Mouse (Mus musculus): ENCODE results near the gene Cd59a. TPM values are rescaled to one million over a fixed set of nuclear protein-coding genes. Genes with fewer than 3 reads are reported as not detected.

Cd59a gene
- polyA plus RNA-seq, 1 experiment from 2014 or later, result 31.7 TPM

GRCm38 (mm10) chr2:104142140-104142539, 46.5 kb downstream of the Cd59a start:
- ATAC-seq (ENCODE audit: low FRiP score), result no peak
- Histone ChIP-seq H3K9me3 (ENCODE audit: control insufficient read depth, low read length) (no peaks in the 10 kb centered on the region), H3K27me3 (ENCODE audit: control insufficient read depth, insufficient read depth, low read length) (no peaks in the 10 kb centered on the region; the same call in 1 of the 2 replicates), H3K9ac (ENCODE audit: low read depth, low read length) (no peak overlapping the region), H3K4me3 (ENCODE audit: low read depth, low read length) (no peak overlapping the region), H3K4me2 (replicated peaks; ENCODE audit: low read depth, low read length) (no peak overlapping the region), H3K27ac (ENCODE audit: low read depth, low read length) (no peak overlapping the region), H3K4me1 (replicated peaks; ENCODE audit: control insufficient read depth, insufficient read depth, low read length) (no peaks in the 10 kb centered on the region), H3K36me3 (ENCODE audit: control insufficient read depth, insufficient read depth, low read length) (no peaks in the 10 kb centered on the region)
- DNase-seq (ENCODE audit: low spot score), result no peak
- WGBS, result 92% methylated on average over 8 of the region's 8 CpGs

- Histone ChIP-seq H3K36me3 (ENCODE audit: control insufficient read depth, insufficient read depth, low read length) (no peaks in the 10 kb centered on the region), H3K27ac (ENCODE audit: low read depth, low read length) (no peak overlapping the region), H3K9ac (ENCODE audit: low read depth, low read length) (no peak overlapping the region), H3K4me1 (replicated peaks; ENCODE audit: control insufficient read depth, insufficient read depth, low read length) (no peaks in the 10 kb centered on the region), H3K9me3 (ENCODE audit: control insufficient read depth, low read length) (no peaks in the 10 kb centered on the region), H3K4me3 (ENCODE audit: low read depth, low read length) (no peak overlapping the region), H3K4me2 (replicated peaks; ENCODE audit: low read depth, low read length) (no peak overlapping the region), H3K27me3 (ENCODE audit: control insufficient read depth, insufficient read depth, low read length) (no peaks in the 10 kb centered on the region)
- ATAC-seq (ENCODE audit: low FRiP score) (no peak), DNase-seq (ENCODE audit: low spot score) (no peak)
- 95% methylated on average over 12 of the region's 12 CpGs for WGBS
Observed at GRCm38 (mm10) chr2:104144004-104144403, 48.4 kb downstream of the Cd59a start.

DNA sequence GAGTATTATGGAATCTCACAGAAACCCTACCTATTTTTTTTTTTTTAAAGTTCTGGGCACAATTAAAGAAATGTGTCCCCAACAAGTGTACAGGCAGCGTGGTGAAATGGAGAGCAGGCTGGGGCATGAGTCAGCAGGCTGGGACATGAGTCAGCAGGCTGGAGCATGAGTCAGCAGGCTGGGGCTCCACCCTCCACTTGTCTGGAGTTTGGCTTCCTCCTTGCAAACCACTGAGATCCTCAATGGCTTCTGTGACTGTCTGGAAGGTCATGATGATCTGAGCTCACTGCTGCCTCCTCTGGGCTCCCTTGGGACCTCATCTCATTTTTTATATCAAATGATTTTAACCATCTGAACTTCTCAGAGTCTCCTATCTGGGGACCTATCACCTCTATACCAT, 50.4 kb downstream of the Cd59a start:
- 71% methylated on average over 1 of the region's 1 CpGs for WGBS
- Histone ChIP-seq H3K36me3 (ENCODE audit: control insufficient read depth, insufficient read depth, low read length) (no peaks in the 10 kb centered on the region), H3K27me3 (ENCODE audit: control insufficient read depth, insufficient read depth, low read length) (no peaks in the 10 kb centered on the region), H3K9me3 (ENCODE audit: control insufficient read depth, low read length) (no peaks in the 10 kb centered on the region), H3K4me2 (replicated peaks; ENCODE audit: low read depth, low read length) (no peak overlapping the region), H3K9ac (ENCODE audit: low read depth, low read length) (no peak overlapping the region), H3K4me1 (replicated peaks; ENCODE audit: control insufficient read depth, insufficient read depth, low read length) (no peaks in the 10 kb centered on the region), H3K27ac (ENCODE audit: low read depth, low read length) (no peak overlapping the region), H3K4me3 (ENCODE audit: low read depth, low read length) (no peak overlapping the region)
- DNase-seq (ENCODE audit: low spot score) (no peak), ATAC-seq (ENCODE audit: low FRiP score) (no peak)

- WGBS, result 84% methylated on average over 4 of the region's 4 CpGs
- H3K4me2 ChIP-seq (replicated peaks; ENCODE audit: low read depth, low read length), result no peak overlapping the region
- no peak for DNase-seq (ENCODE audit: low spot score)
- no peak for ATAC-seq (ENCODE audit: low FRiP score)
- H3K4me3 ChIP-seq (ENCODE audit: low read depth, low read length), result no peak overlapping the region
- H3K4me1 ChIP-seq (replicated peaks; ENCODE audit: control insufficient read depth, insufficient read depth, low read length), result no peaks in the 10 kb centered on the region
- no peaks in the 10 kb centered on the region for H3K36me3 ChIP-seq (ENCODE audit: control insufficient read depth, insufficient read depth, low read length)
- no peaks in the 10 kb centered on the region for H3K9me3 ChIP-seq (ENCODE audit: control insufficient read depth, low read length)
- H3K27me3 ChIP-seq (ENCODE audit: control insufficient read depth, insufficient read depth, low read length), result no peaks in the 10 kb centered on the region
- H3K9ac ChIP-seq (ENCODE audit: low read depth, low read length), result no peak overlapping the region
- H3K27ac ChIP-seq (ENCODE audit: low read depth, low read length), result no peak overlapping the region
Observed at GRCm38 (mm10) chr2:104147910-104148561, 52.4 kb downstream of the Cd59a start.

- H3K4me1 ChIP-seq (replicated peaks; ENCODE audit: control insufficient read depth, insufficient read depth, low read length), result no peaks in the 10 kb centered on the region
- 86% methylated on average over 6 of the region's 6 CpGs for WGBS
- ATAC-seq (ENCODE audit: low FRiP score), result no peak
Observed at GRCm38 (mm10) chr2:104150608-104151397, 55.2 kb downstream of the Cd59a start.

DNA sequence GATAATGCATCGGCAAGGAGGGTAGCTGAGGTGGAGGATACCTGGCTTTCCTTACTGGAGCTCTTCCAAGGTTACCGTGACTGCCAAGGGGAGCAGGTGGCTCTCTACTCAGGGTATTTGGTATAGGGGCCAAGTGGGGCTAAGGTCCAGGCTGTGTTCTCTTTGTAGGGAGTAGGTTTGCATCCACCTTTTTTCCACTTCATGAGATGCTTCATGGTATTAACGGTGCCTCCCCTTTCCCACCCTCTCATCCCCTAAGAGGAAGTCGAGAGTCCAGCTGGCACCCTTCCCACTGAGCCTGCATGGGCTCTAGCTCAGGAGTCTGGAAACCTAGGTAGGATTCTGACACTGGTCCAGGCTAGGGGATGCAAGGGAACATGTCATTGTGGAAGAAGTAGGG, 57.7 kb downstream of the Cd59a start:
- Histone ChIP-seq H3K27ac (ENCODE audit: low read depth, low read length) (no peak overlapping the region), H3K36me3 (ENCODE audit: control insufficient read depth, insufficient read depth, low read length) (no peaks in the 10 kb centered on the region), H3K4me2 (replicated peaks; ENCODE audit: low read depth, low read length) (no peak overlapping the region), H3K9ac (ENCODE audit: low read depth, low read length) (no peak overlapping the region), H3K9me3 (ENCODE audit: control insufficient read depth, low read length) (no peaks in the 10 kb centered on the region), H3K4me3 (ENCODE audit: low read depth, low read length) (no peak overlapping the region), H3K4me1 (replicated peaks; ENCODE audit: control insufficient read depth, insufficient read depth, low read length) (no peaks in the 10 kb centered on the region), H3K27me3 (ENCODE audit: control insufficient read depth, insufficient read depth, low read length) (no peaks in the 10 kb centered on the region)
- DNase-seq (ENCODE audit: low spot score), result no peak
- WGBS, result 83% methylated on average over 4 of the region's 4 CpGs
- ATAC-seq (ENCODE audit: low FRiP score), result no peak

More at GRCm38 (mm10) chr2:104150608-104151397, 55.2 kb downstream of the Cd59a start:
- H3K4me2 ChIP-seq (replicated peaks; ENCODE audit: low read depth, low read length), result no peak overlapping the region
- no peak overlapping the region for H3K27ac ChIP-seq (ENCODE audit: low read depth, low read length)
- no peak overlapping the region for H3K9ac ChIP-seq (ENCODE audit: low read depth, low read length)
- no peak for DNase-seq (ENCODE audit: low spot score)
- H3K36me3 ChIP-seq (ENCODE audit: control insufficient read depth, insufficient read depth, low read length), result no peaks in the 10 kb centered on the region
- no peaks in the 10 kb centered on the region for H3K9me3 ChIP-seq (ENCODE audit: control insufficient read depth, low read length)
- no peak overlapping the region for H3K4me3 ChIP-seq (ENCODE audit: low read depth, low read length)
- H3K27me3 ChIP-seq (ENCODE audit: control insufficient read depth, insufficient read depth, low read length), result no peaks in the 10 kb centered on the region

DNA sequence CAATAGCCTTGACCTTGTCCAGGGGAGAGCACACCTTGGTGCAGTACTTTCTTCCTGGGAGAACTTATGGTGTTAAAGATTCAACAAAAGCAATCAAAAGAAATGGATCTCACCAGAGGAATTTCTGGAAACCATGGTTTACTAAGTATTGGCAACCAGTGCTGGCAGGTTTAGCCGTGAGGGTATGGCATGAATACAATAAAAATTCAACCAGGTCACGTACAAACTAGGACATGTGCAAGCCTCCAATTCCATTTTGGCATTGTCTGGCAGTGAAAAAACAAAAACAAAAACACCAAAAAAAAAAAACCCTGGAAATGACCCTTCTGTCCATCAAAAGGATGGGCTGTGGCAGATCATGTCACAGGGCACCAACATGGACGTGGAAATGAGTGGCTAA, 58.3 kb downstream of the Cd59a start:
- DNase-seq (ENCODE audit: low spot score) (no peak), ATAC-seq (ENCODE audit: low FRiP score) (no peak)
- no peaks in the 10 kb centered on the region for H3K9me3 ChIP-seq (ENCODE audit: control insufficient read depth, low read length)
- H3K27ac ChIP-seq (ENCODE audit: low read depth, low read length), result no peak overlapping the region
- no peak overlapping the region for H3K9ac ChIP-seq (ENCODE audit: low read depth, low read length)
- H3K4me3 ChIP-seq (ENCODE audit: low read depth, low read length), result no peak overlapping the region
- 83% methylated on average over 3 of the region's 3 CpGs for WGBS
- no peaks in the 10 kb centered on the region for H3K36me3 ChIP-seq (ENCODE audit: control insufficient read depth, insufficient read depth, low read length)
- no peaks in the 10 kb centered on the region for H3K27me3 ChIP-seq (ENCODE audit: control insufficient read depth, insufficient read depth, low read length)
- no peaks in the 10 kb centered on the region for H3K4me1 ChIP-seq (replicated peaks; ENCODE audit: control insufficient read depth, insufficient read depth, low read length)
- no peak overlapping the region for H3K4me2 ChIP-seq (replicated peaks; ENCODE audit: low read depth, low read length)

DNA sequence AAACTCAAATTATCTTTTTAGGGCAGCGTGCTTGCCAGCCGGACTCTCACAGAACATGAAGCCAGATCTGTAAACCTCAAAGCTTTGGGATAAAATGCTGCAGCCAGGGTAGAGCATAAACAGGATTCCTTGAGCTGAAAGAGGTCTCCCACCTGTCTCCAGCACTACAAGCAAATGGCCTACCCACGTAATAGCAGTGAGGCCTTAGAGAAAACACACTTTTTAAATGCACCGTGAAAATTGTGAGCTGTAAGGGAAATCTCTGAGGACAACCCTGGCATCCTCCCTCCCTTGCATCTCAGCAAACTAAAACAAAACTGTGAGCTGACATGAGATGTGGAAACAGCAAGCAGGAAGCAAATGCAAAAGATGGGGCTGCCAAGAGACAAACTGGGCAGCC, 62.2 kb downstream of the Cd59a start:
- Histone ChIP-seq H3K9me3 (ENCODE audit: control insufficient read depth, low read length) (no peaks in the 10 kb centered on the region), H3K9ac (ENCODE audit: low read depth, low read length) (no peak overlapping the region), H3K4me2 (replicated peaks; ENCODE audit: low read depth, low read length) (no peak overlapping the region), H3K4me3 (ENCODE audit: low read depth, low read length) (no peak overlapping the region), H3K27ac (ENCODE audit: low read depth, low read length) (no peak overlapping the region), H3K36me3 (ENCODE audit: control insufficient read depth, insufficient read depth, low read length) (no peaks in the 10 kb centered on the region), H3K4me1 (replicated peaks; ENCODE audit: control insufficient read depth, insufficient read depth, low read length) (no peaks in the 10 kb centered on the region), H3K27me3 (ENCODE audit: control insufficient read depth, insufficient read depth, low read length) (no peaks in the 10 kb centered on the region)
- DNase-seq (ENCODE audit: low spot score) (no peak), ATAC-seq (ENCODE audit: low FRiP score) (no peak)
- 79% methylated on average over 4 of the region's 4 CpGs for WGBS

DNA sequence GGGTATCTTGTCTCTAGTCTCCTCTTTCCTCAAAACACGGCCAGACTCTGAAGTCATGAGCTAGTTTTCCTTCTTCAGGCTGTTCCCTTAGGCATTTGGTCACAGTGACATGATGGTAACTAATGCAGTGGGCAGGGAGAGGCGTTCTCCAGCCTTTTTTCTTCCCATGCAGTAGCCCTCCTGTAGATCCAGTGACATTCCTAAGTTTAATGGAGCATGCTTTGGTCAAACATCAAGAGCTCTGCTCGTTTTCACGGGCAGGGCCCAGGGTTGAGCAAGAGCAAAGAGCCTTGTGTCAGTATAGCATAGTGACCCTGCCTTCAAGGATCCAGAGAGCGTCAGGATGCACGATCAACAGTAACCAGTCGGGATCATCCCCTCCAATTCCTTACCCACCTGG, 67.8 kb downstream of the Cd59a start:
- Histone ChIP-seq H3K4me3 (ENCODE audit: low read depth, low read length) (no peak overlapping the region), H3K27me3 (ENCODE audit: control insufficient read depth, insufficient read depth, low read length) (no peaks in the 10 kb centered on the region), H3K36me3 (ENCODE audit: control insufficient read depth, insufficient read depth, low read length) (no peaks in the 10 kb centered on the region), H3K9ac (ENCODE audit: low read depth, low read length) (no peak overlapping the region), H3K9me3 (ENCODE audit: control insufficient read depth, low read length) (no peaks in the 10 kb centered on the region), H3K4me1 (replicated peaks; ENCODE audit: control insufficient read depth, insufficient read depth, low read length) (no peaks in the 10 kb centered on the region), H3K4me2 (replicated peaks; ENCODE audit: low read depth, low read length) (no peak overlapping the region), H3K27ac (ENCODE audit: low read depth, low read length) (no peak overlapping the region)
- no peak for ATAC-seq (ENCODE audit: low FRiP score)
- DNase-seq (ENCODE audit: low spot score), result no peak
- WGBS, result 84% methylated on average over 7 of the region's 7 CpGs

Measured in hindbrain, embryonic 11.5 days (tissue).